In genomic region chr13:94595701-94596361, GRCm38 (mm10) we compare ENCODE assay signal across 8 mouse cellular contexts.
DNase-seq lines count a peak whose midpoint lies in the region; ATAC-seq and TF ChIP-seq lines count a peak whose summit lies in the region.

No protein-coding gene starts in this region.

- no peak overlapping the region for H3K27ac ChIP-seq in heart, postnatal 0 days (ENCODE audit: low read depth)
- H3K27ac ChIP-seq in midbrain, embryonic 12.5 days (replicated peaks) = no peak overlapping the region

- WGBS in heart, postnatal 0 days = 4% methylated on average over 38 of the region's 38 CpGs
- under 1% methylated on average over 38 of the region's 38 CpGs for WGBS in midbrain, embryonic 12.5 days

- H3K4me3 ChIP-seq in heart, postnatal 0 days (ENCODE audit: low read depth, low read length) = peak overlapping the region; percentile 46
- H3K4me3 ChIP-seq in midbrain, embryonic 12.5 days = peak overlapping the region; percentile 20

- TF ChIP-seq EP300 in heart, postnatal 0 days (IDR thresholded peaks at IDR 0.05; ENCODE audit: low read depth) = no peak

- peak overlapping the region; percentile 63 for H3K4me2 ChIP-seq in heart, postnatal 0 days (ENCODE audit: low read depth, low read length)
- peak overlapping the region; percentile 42 for H3K4me2 ChIP-seq in midbrain, embryonic 12.5 days (replicated peaks)

- no peaks in the 10 kb centered on the region for H3K36me3 ChIP-seq in heart, postnatal 0 days (replicated peaks; ENCODE audit: control insufficient read depth, insufficient read depth, low read length)
- H3K36me3 ChIP-seq in midbrain, embryonic 12.5 days = no peaks in the 10 kb centered on the region

- 0 out of 2 replicates have a peak, but pooled peaks cover 5% of the 10 kb centered on the region for H3K4me1 ChIP-seq in heart, postnatal 0 days (ENCODE audit: control insufficient read depth, insufficient read depth)
- peaks cover 17% of the 10 kb centered on the region for H3K4me1 ChIP-seq in midbrain, embryonic 12.5 days

- H3K27me3 ChIP-seq in heart, postnatal 0 days (ENCODE audit: control insufficient read depth, insufficient read depth, low read length) = peaks cover 63% of the 10 kb centered on the region
- H3K27me3 ChIP-seq in midbrain, embryonic 12.5 days = peaks cover 94% of the 10 kb centered on the region

- DNase-seq in layer of hippocampus, adult 9-11 months = peak; percentile 16
- no peak for DNase-seq in layer of hippocampus, adult 8-10 months (ENCODE audit: low spot score in 2 of 2)
- peak; percentile 59 for DNase-seq in embryo, embryonic 10.5 days (ENCODE audit: low spot score)
- DNase-seq in heart, postnatal 0 days (ENCODE audit: low spot score) = no peak
- no peak for DNase-seq in gastrocnemius, postnatal 4 days (ENCODE audit: low spot score in 2 of 2)
- no peak for DNase-seq in thymus, postnatal 14 days
- DNase-seq in layer of hippocampus, adult 11-12 months (ENCODE audit: low spot score) = no peak

- ATAC-seq in heart, postnatal 0 days (ENCODE audit: insufficient read depth, low read depth) = no peak
- ATAC-seq in midbrain, embryonic 12.5 days (ENCODE audit: low FRiP score, low read depth) = peak; percentile 84

- TF ChIP-seq CTCF in heart, postnatal 0 days (IDR thresholded peaks at IDR 0.05; ENCODE audit: low read depth) = no peak

- H3K9me3 ChIP-seq in heart, postnatal 0 days (replicated peaks; ENCODE audit: control insufficient read depth, low read length) = no peaks in the 10 kb centered on the region
- H3K9me3 ChIP-seq in midbrain, embryonic 12.5 days = no peaks in the 10 kb centered on the region

- H3K9ac ChIP-seq in heart, postnatal 0 days (replicated peaks; ENCODE audit: low read depth, low read length) = 0 out of 2 replicates have a peak overlapping the region, but pooled peaks have one; percentile 6
- H3K9ac ChIP-seq in midbrain, embryonic 12.5 days (replicated peaks) = no peak overlapping the region

Comparison
In these comparisons a context has a peak if more than half of its experiments do, and no peak if none do; other contexts are left out.
1. DNase-seq: peak in layer of hippocampus, adult 9-11 months (single experiment) and embryo, embryonic 10.5 days (single experiment); none in layer of hippocampus, adult 8-10 months (0 of 2), heart, postnatal 0 days (single experiment), gastrocnemius, postnatal 4 days (0 of 2), thymus, postnatal 14 days (single experiment) and layer of hippocampus, adult 11-12 months (single experiment).